Mouse (Mus musculus) CH12.LX (cell line): Measurements from ENCODE around the gene Cntn2. TPM values are rescaled to one million over a fixed set of nuclear protein-coding genes. Genes with fewer than 3 reads are reported as not detected.

Experiments
- DNase-seq: peaks from one replicate; pipeline ENCODE4 v3.0.0-alpha.2; 2013; ENCODE audit errors: extremely low read depth
- H3K27ac ChIP-seq: 2 replicates; pipeline ENCODE4 v1.5.1; 2012; ENCODE audit warnings: low read depth, mild to moderate bottlenecking, control low read depth, moderate library complexity; ENCODE audit not compliant: insufficient read depth
- H3K27me3 ChIP-seq: replicated peaks from 2 replicates; pipeline ENCODE3; 2012; ENCODE audit warnings: inconsistent platforms
- H3K36me3 ChIP-seq, 2 experiments: replicated peaks in 1 of 2; 2 replicates each; pipeline versions ENCODE3 to v1.6.1; 2012; ENCODE audit warnings: inconsistent platforms in 1 of 2, low read length in 1 of 2, mild to moderate bottlenecking in 1 of 2, mixed read lengths in 1 of 2, moderate library complexity in 1 of 2; ENCODE audit not compliant: control insufficient read depth in 1 of 2, insufficient read depth in 1 of 2
- H3K4me1 ChIP-seq, 2 experiments: 2 replicates each; pipeline ENCODE4 v1.6.1; 2012; ENCODE audit warnings: inconsistent platforms in 1 of 2, moderate library complexity in 1 of 2; ENCODE audit not compliant: insufficient read depth in 2 of 2, control insufficient read depth in 1 of 2
- H3K4me2 ChIP-seq: 2 replicates; pipeline ENCODE4 v1.6.1; 2012; ENCODE audit warnings: low read depth, mild to moderate bottlenecking, control low read depth; ENCODE audit not compliant: poor library complexity, insufficient read depth, severe bottlenecking
- H3K4me3 ChIP-seq, 3 experiments: fragments of 150-350 bp in 1 of 3; sonication (generic) in 1 of 3; replicated peaks in 1 of 3; 2 replicates each; pipeline versions ENCODE3 to v1.5.1; 2011 to 2012; ENCODE audit warnings: low read depth in 2 of 3, low read length in 2 of 3, mild to moderate bottlenecking in 2 of 3, moderate library complexity in 2 of 3, control low read depth in 1 of 3, improper control_type of control experiment in 1 of 3, inconsistent platforms in 1 of 3, mixed read lengths in 1 of 3; ENCODE audit not compliant: poor library complexity in 1 of 3
- H3K79me2 ChIP-seq: replicated peaks from 2 replicates; pipeline ENCODE4 v1.6.1; 2012; ENCODE audit warnings: mild to moderate bottlenecking, moderate library complexity; ENCODE audit not compliant: control insufficient read depth, poor library complexity, insufficient read depth, severe bottlenecking; ENCODE audit errors: extremely low read depth
- H3K9ac ChIP-seq: 2 replicates; pipeline ENCODE4 v1.6.1; 2012; ENCODE audit warnings: low read depth, mild to moderate bottlenecking, control low read depth, moderate library complexity; ENCODE audit not compliant: insufficient read depth
- H3K9me3 ChIP-seq: replicated peaks from 2 replicates; pipeline ENCODE3; 2012; ENCODE audit warnings: low read length, inconsistent platforms, mixed read lengths
- E2F4 ChIP-seq: IDR thresholded peaks from 2 replicates; pipeline ENCODE4 v1.6.1; 2011; ENCODE audit warnings: low read depth, low read length, improper control_type of control experiment; ENCODE audit not compliant: insufficient replicate concordance
- SMC3 ChIP-seq: IDR thresholded peaks from 2 replicates; pipeline ENCODE4 v1.6.1; 2011; ENCODE audit warnings: low read depth, low read length, improper control_type of control experiment
- dilution Hi-C: fragments of 300-500 bp; cut with MboI; formaldehyde crosslinking; loops from 2 replicates; pipeline ENCODE4 v1.14.3; 2020; ENCODE audit warnings: low sequenced_read_pairs; ENCODE audit not compliant: extremely low pct_unique_long_range_greater_than_20kb, extremely low pct_ligation_motif_present
- in situ Hi-C: fragments of 300-500 bp; cut with MboI; formaldehyde crosslinking; loops from 3 replicates; pipeline ENCODE4 v1.14.3; 2019; ENCODE audit warnings: low sequenced_read_pairs, low pct_ligation_motif_present, low pct_unique_long_range_greater_than_20kb, mixed read lengths
- polyA plus RNA-seq: library from polyadenylated mRNA; unstranded; fragments of >175 nt; gene quantifications from 2 replicates; pipeline ENCODE4 v1.2.1, GENCODE M21; 2012; ENCODE audit warnings: low read depth; ENCODE audit not compliant: insufficient read length
- total RNA-seq, 2 experiments: library from RNA; depleted of rRNA; stranded (reverse); fragments of 300-350 nt in 1 of 2; fragments of >200 nt in 1 of 2; gene quantifications; 2 replicates each; pipeline ENCODE4 v1.2.3; 2012 to 2014

Cntn2 gene
- total and polyA plus RNA-seq, 3 experiments, result 0.04 to 0.05 (median 0.04) TPM

GRCm38 (mm10) chr1:132464651-132465050 lies 78.4 kb downstream of the Cntn2 start:
- no peak overlapping the region for H3K4me3 ChIP-seq
- TF ChIP-seq SMC3 (no peak), E2F4 (no peak)
- dilution Hi-C loops, result no loop called here
- no peaks in the 10 kb centered on the region for H3K4me1 ChIP-seq
- H3K9ac ChIP-seq, result no peak overlapping the region
- in situ Hi-C loops, result no loop called here
- DNase-seq, result peak; percentile 11
- no peaks in the 10 kb centered on the region for H3K79me2 ChIP-seq
- H3K36me3 ChIP-seq, result peaks cover 0 to 16% of the 10 kb centered on the region in 2 experiments
- no peak overlapping the region for H3K4me2 ChIP-seq
- H3K27ac ChIP-seq, result no peak overlapping the region
- no peaks in the 10 kb centered on the region for H3K9me3 ChIP-seq
- H3K27me3 ChIP-seq, result no peaks in the 10 kb centered on the region

Other genes starting within 250 kb of the Cntn2 start
- not detected in 2 replicates for gene Klhdc8a, start 244.6 kb downstream of the Cntn2 start, total RNA-seq (2012; rRNA removed)
- not detected in 2 replicates for gene Klhdc8a, start 244.6 kb downstream of the Cntn2 start, total RNA-seq (2014; rRNA removed)
- gene Klhdc8a, start 244.6 kb downstream of the Cntn2 start, polyA plus RNA-seq, result not detected in 2 replicates
- 0.25 and 0.30 TPM in 2 replicates for gene Nuak2, start 227.1 kb downstream of the Cntn2 start, total RNA-seq (2012; rRNA removed)
- gene Nuak2, start 227.1 kb downstream of the Cntn2 start, total RNA-seq (2014; rRNA removed), result not detected in 2 replicates
- not detected in 2 replicates for gene Nuak2, start 227.1 kb downstream of the Cntn2 start, polyA plus RNA-seq
- gene Tmcc2, start 152.0 kb downstream of the Cntn2 start, total RNA-seq (2012; rRNA removed), result 0.21 and 0.34 TPM in 2 replicates
- gene Tmcc2, start 152.0 kb downstream of the Cntn2 start, total RNA-seq (2014; rRNA removed), result not detected in 2 replicates
- 0.14 and 0.37 TPM in 2 replicates for gene Tmcc2, start 152.0 kb downstream of the Cntn2 start, polyA plus RNA-seq
- 0.21 and 0.25 TPM in 2 replicates for gene Dstyk, start 125.7 kb downstream of the Cntn2 start, total RNA-seq (2012; rRNA removed)
- 0.12 and 0.19 TPM in 2 replicates for gene Dstyk, start 125.7 kb downstream of the Cntn2 start, total RNA-seq (2014; rRNA removed)
- gene Dstyk, start 125.7 kb downstream of the Cntn2 start, polyA plus RNA-seq, result 0.59 and 0.72 TPM in 2 replicates
- gene Rbbp5, start 65.9 kb downstream of the Cntn2 start, total RNA-seq (2012; rRNA removed), result 36.9 and 37.1 TPM in 2 replicates
- gene Rbbp5, start 65.9 kb downstream of the Cntn2 start, total RNA-seq (2014; rRNA removed), result 52.1 and 52.5 TPM in 2 replicates
- 50.3 and 53.1 TPM in 2 replicates for gene Rbbp5, start 65.9 kb downstream of the Cntn2 start, polyA plus RNA-seq
- gene Tmem81, start 37.0 kb downstream of the Cntn2 start, total RNA-seq (2012; rRNA removed), result 2.0 and 3.3 TPM in 2 replicates
- 2.2 and 2.3 TPM in 2 replicates for gene Tmem81, start 37.0 kb downstream of the Cntn2 start, total RNA-seq (2014; rRNA removed)
- gene Tmem81, start 37.0 kb downstream of the Cntn2 start, polyA plus RNA-seq, result 2.4 and 2.8 TPM in 2 replicates
- not detected in 2 replicates for gene Nfasc, start 198.5 kb upstream of the Cntn2 start, total RNA-seq (2012; rRNA removed)
- gene Nfasc, start 198.5 kb upstream of the Cntn2 start, total RNA-seq (2014; rRNA removed), result not detected in 2 replicates
- 0.04 TPM in 1 of 2 replicates, not detected in the other for gene Nfasc, start 198.5 kb upstream of the Cntn2 start, polyA plus RNA-seq